In the genomic region with DNA sequence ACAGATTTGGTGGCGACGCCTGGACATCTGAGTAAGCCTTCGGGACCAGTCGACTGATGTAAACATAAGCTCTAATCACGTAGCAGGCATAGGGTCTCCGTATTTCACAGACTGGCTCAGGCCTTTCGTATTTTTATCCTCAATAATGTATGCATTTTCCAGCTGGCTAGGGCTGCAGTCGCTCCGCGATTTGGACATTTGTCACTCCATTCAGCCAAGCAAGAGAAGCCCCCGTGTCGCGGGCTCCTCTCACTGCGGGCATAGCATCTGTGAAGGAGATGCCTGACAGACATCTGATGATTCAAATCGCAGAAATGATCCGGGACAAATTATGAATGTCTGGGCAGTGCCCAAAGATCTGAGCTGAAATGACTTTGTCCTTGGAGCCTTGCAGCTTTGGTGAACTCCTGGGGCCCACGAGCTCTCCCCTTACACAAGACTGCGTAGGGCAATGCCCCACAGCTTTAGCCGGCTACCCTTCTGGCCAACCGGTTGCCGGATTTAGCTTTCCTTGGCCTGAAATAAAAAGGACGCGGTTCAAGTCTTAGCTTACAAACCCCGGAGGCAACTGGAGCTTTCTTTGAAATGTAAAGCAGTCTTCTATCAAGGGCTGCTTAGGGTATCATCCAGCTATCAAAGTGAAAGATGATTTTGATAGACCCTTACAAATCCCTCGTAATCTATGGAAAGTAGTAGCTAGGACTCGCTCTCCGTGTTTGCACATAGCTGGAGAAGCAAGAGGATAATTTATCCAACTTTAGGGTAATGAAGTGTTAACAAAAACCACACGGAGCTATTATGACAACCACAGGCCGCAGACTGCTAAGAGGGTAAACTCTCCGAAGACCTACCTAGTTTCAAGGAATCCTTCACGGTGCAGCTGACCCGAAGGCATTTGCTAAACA, we compare ENCODE assay signal across 11 mouse cellular contexts.
A peak's percentile ranks its signal among the peaks of the same experiment; 100 is the strongest.
DNase-seq lines count a peak whose midpoint lies in the region; ATAC-seq lines count a peak whose summit lies in the region.
"Had no signal": no experiment of that assay in that cellular context is flagged by ENCODE, and none has a peak within 500 bp of the region (broad histone marks: within the 10 kb centered on the region; RNA-seq: fewer than 3 reads in every experiment).

No protein-coding gene starts in this region.

- no peak overlapping the region for H3K4me2 ChIP-seq in midbrain, embryonic 11.5 days
- no peak overlapping the region for H3K4me2 ChIP-seq in kidney, embryonic 14.5 days (replicated peaks; ENCODE audit: low read depth, low read length)

- no peak overlapping the region for H3K9ac ChIP-seq in midbrain, embryonic 11.5 days (ENCODE audit: low read length)
- no peak overlapping the region for H3K9ac ChIP-seq in kidney, embryonic 14.5 days (ENCODE audit: low read depth, low read length)

- peak; percentile 75 for ATAC-seq in midbrain, embryonic 11.5 days (ENCODE audit: low FRiP score)
- ATAC-seq in kidney, embryonic 14.5 days (ENCODE audit: low FRiP score, low TSS enrichment): no peak

- DNase-seq in cerebellum, postnatal 25 days: peak; percentile 14 to 34
- no peak for DNase-seq in cerebellum, adult 8-10 months
- peak; percentile 22 for DNase-seq in Muller cell, postnatal 12 days (ENCODE audit: inconsistent ontology term)
- DNase-seq in hindbrain, embryonic 10.5 days (ENCODE audit: low spot score): no peak
- peak; percentile 87 for DNase-seq in midbrain, embryonic 11.5 days (ENCODE audit: low spot score, missing footprints)
- DNase-seq in frontal cortex, postnatal 25 days (ENCODE audit: low spot score in 2 of 2): no peak
- DNase-seq in liver: no peak
- DNase-seq: adrenal gland, postnatal 36 days; cerebellum, adult 2 months had no signal

- H3K4me3 ChIP-seq in hindbrain, embryonic 10.5 days: no peak overlapping the region
- H3K4me3 ChIP-seq in midbrain, embryonic 11.5 days (ENCODE audit: low read depth, low read length): no peak overlapping the region
- no peak overlapping the region for H3K4me3 ChIP-seq in kidney, embryonic 14.5 days (ENCODE audit: low read length)

- H3K9me3 ChIP-seq in hindbrain, embryonic 10.5 days: no peaks in the 10 kb centered on the region
- no peaks in the 10 kb centered on the region for H3K9me3 ChIP-seq in midbrain, embryonic 11.5 days (ENCODE audit: control insufficient read depth, low read length)
- no peaks in the 10 kb centered on the region for H3K9me3 ChIP-seq in kidney, embryonic 14.5 days (ENCODE audit: control insufficient read depth, low read length)

- H3K27ac ChIP-seq in hindbrain, embryonic 10.5 days: peak overlapping the region; percentile 69
- H3K27ac ChIP-seq in midbrain, embryonic 11.5 days (ENCODE audit: low read depth, low read length): peak overlapping the region; percentile 25; the same call in 1 of the 2 replicates
- no peak overlapping the region for H3K27ac ChIP-seq in kidney, embryonic 14.5 days (ENCODE audit: low read depth, low read length)
- H3K27ac ChIP-seq: kidney, postnatal 0 days had no signal

- H3K27me3 ChIP-seq in hindbrain, embryonic 10.5 days (ENCODE audit: insufficient read depth, poor library complexity, severe bottlenecking): no peaks in the 10 kb centered on the region
- H3K27me3 ChIP-seq in midbrain, embryonic 11.5 days (ENCODE audit: control insufficient read depth, insufficient read depth, low read length): no peaks in the 10 kb centered on the region
- no peaks in the 10 kb centered on the region for H3K27me3 ChIP-seq in kidney, embryonic 14.5 days (ENCODE audit: control insufficient read depth, insufficient read depth, low read length)

- peaks cover 19% of the 10 kb centered on the region for H3K4me1 ChIP-seq in hindbrain, embryonic 10.5 days (replicated peaks)
- H3K4me1 ChIP-seq in midbrain, embryonic 11.5 days (ENCODE audit: control insufficient read depth, insufficient read depth, low read length): peaks cover 10% of the 10 kb centered on the region
- no peaks in the 10 kb centered on the region for H3K4me1 ChIP-seq in kidney, embryonic 14.5 days (ENCODE audit: control insufficient read depth, insufficient read depth, low read length)

- WGBS in hindbrain, embryonic 10.5 days: 78% methylated on average over 32 of the region's 32 CpGs
- 57% methylated on average over 32 of the region's 32 CpGs for WGBS in midbrain, embryonic 11.5 days
- WGBS in kidney, embryonic 14.5 days: 78% methylated on average over 32 of the region's 32 CpGs

- no peaks in the 10 kb centered on the region for H3K36me3 ChIP-seq in hindbrain, embryonic 10.5 days
- no peaks in the 10 kb centered on the region for H3K36me3 ChIP-seq in midbrain, embryonic 11.5 days (ENCODE audit: control insufficient read depth, insufficient read depth, low read length)
- H3K36me3 ChIP-seq in kidney, embryonic 14.5 days (ENCODE audit: control insufficient read depth, insufficient read depth, low read length): no peaks in the 10 kb centered on the region

Comparison
In these comparisons a context has a peak if more than half of its experiments do, and no peak if none do; other contexts are left out.
1. DNase-seq: peak in cerebellum, postnatal 25 days (2 of 2), Muller cell, postnatal 12 days (single experiment) and midbrain, embryonic 11.5 days (single experiment); none in cerebellum, adult 8-10 months (single experiment), hindbrain, embryonic 10.5 days (single experiment), frontal cortex, postnatal 25 days (0 of 2) and liver (single experiment).